Mouse (Mus musculus): Measurements from ENCODE around the gene Rgs6.

GRCm38 (mm10) chr12:83143574-83143973, 555.5 kb downstream of the Rgs6 start:
- TF ChIP-seq GATA1 (IDR thresholded peaks at IDR 0.05; ENCODE audit: borderline replicate concordance, low read length) (no peak), FLI1 (IDR thresholded peaks at IDR 0.05; ENCODE audit: low read length) (no peak)

Data from megakaryocyte, embryonic 14.5 days (primary cell).